Mouse (Mus musculus): ENCODE data around the gene Slc38a2.

GRCm38 (mm10) chr15:96638173-96638572 is 61.4 kb downstream of the Slc38a2 start:
- TF ChIP-seq CTCF (IDR thresholded peaks at IDR 0.05; ENCODE audit: low read depth) (no peak), EP300 (IDR thresholded peaks at IDR 0.05; ENCODE audit: low read depth) (no peak)
